Mouse (Mus musculus) B cell, adult 62 days (primary cell): Measurements from ENCODE around the gene Ctsh. TPM values are rescaled to one million over a fixed set of nuclear protein-coding genes. Genes with fewer than 3 reads are reported as not detected.

ENCODE experiments used
- total RNA-seq: library from RNA; stranded (reverse); gene quantifications from 4 replicates; pipeline ENCODE4 v1.2.4, GENCODE M21; 2023

The Ctsh gene
- total RNA-seq: 402 to 414 TPM (median 411 TPM) in 4 replicates

GRCm38 (mm10) chr9:90053852-90054251, at the start of gene Ctsh:
Ctsh (plus strand) TSS chr9:90054152.

GRCm38 (mm10) chr9:90114567-90115307, 60.8 kb downstream of the Ctsh start, which contains the start of gene Morf4l1:
Morf4l1 (minus strand) TSS chr9:90114774.

Other genes starting within 250 kb of the Ctsh start
- gene Rasgrf1, start 144.2 kb upstream of the Ctsh start, total RNA-seq: 0.40 to 0.61 TPM (median 0.60 TPM) in 3 of 4 replicates, not detected in the other
- gene Morf4l1, start 60.6 kb downstream of the Ctsh start, total RNA-seq: 445 to 479 TPM (median 467 TPM) in 4 replicates
- 0.09 to 0.30 TPM in 2 of 4 replicates, not detected in the others for gene Adamts7, start 108.9 kb downstream of the Ctsh start, total RNA-seq
- 1.8 to 5.9 TPM (median 2.7 TPM) in 4 replicates for gene Tbc1d2b, start 216.7 kb downstream of the Ctsh start, total RNA-seq